ENCODE assay signal across 9 mouse cellular contexts in genomic region chr2:178117946-178118345, GRCm38 (mm10). TPM values are rescaled to one million over a fixed set of nuclear protein-coding genes. Genes with fewer than 3 reads are reported as not detected.
DNase-seq lines count a peak whose midpoint lies in the region; ATAC-seq and TF ChIP-seq lines count a peak whose summit lies in the region.
"Had no signal": no experiment of that assay in that cellular context is flagged by ENCODE, and none has a peak within 500 bp of the region (broad histone marks: within the 10 kb centered on the region; RNA-seq: fewer than 3 reads in every experiment).

No protein-coding gene starts in this region.

- no peak overlapping the region for H3K27ac ChIP-seq in liver, embryonic 12.5 days
- H3K27ac ChIP-seq in intestine, embryonic 15.5 days = no peak overlapping the region
- H3K27ac ChIP-seq in lung, postnatal 0 days (ENCODE audit: low read length) = no peak overlapping the region

- no peak for ATAC-seq in liver, embryonic 12.5 days
- peak; percentile 39; the same call in 1 of the 2 replicates for ATAC-seq in intestine, embryonic 15.5 days
- ATAC-seq in lung, postnatal 0 days = 0 out of 2 replicates have a peak, but pooled peaks have one; percentile 25

- peaks cover 3% of the 10 kb centered on the region; the same call in 1 of the 2 replicates for H3K4me1 ChIP-seq in liver, embryonic 12.5 days
- H3K4me1 ChIP-seq in intestine, embryonic 15.5 days (replicated peaks) = peaks cover 7% of the 10 kb centered on the region
- peaks cover 7% of the 10 kb centered on the region; the same call in 1 of the 2 replicates for H3K4me1 ChIP-seq in lung, postnatal 0 days (ENCODE audit: insufficient read depth, low read depth, low read length)

- no peak for TF ChIP-seq EP300 in lung, postnatal 0 days (IDR thresholded peaks at IDR 0.05)

- peak; percentile 70 for TF ChIP-seq CTCF in lung, postnatal 0 days (IDR thresholded peaks at IDR 0.05)

- peak; percentile 46 for DNase-seq in liver
- DNase-seq in adrenal gland, postnatal 36 days = peak; percentile 36 to 52
- DNase-seq in embryo, embryonic 11.5 days (ENCODE audit: low read depth, low spot score) = peak; percentile 54
- peak; percentile 74 for DNase-seq in lung, postnatal 0 days (ENCODE audit: low spot score)
- DNase-seq in right cerebral cortex, postnatal 25 days = peak; percentile 63
- no peak for DNase-seq in spleen, postnatal 4 days (ENCODE audit: low spot score in 2 of 2)

- H3K36me3 ChIP-seq in liver, embryonic 12.5 days = no peaks in the 10 kb centered on the region
- no peaks in the 10 kb centered on the region for H3K36me3 ChIP-seq in intestine, embryonic 15.5 days
- H3K36me3 ChIP-seq in lung, postnatal 0 days (ENCODE audit: insufficient read depth, low read length) = no peaks in the 10 kb centered on the region

- H3K4me3 ChIP-seq in liver, embryonic 12.5 days = no peak overlapping the region
- no peak overlapping the region for H3K4me3 ChIP-seq in intestine, embryonic 15.5 days (replicated peaks)
- no peak overlapping the region for H3K4me3 ChIP-seq in lung, postnatal 0 days (ENCODE audit: low read depth, low read length)
- H3K4me3 ChIP-seq: myocyte had no signal

- H3K4me2 ChIP-seq in liver, embryonic 12.5 days = no peak overlapping the region
- H3K4me2 ChIP-seq in intestine, embryonic 15.5 days (replicated peaks) = no peak overlapping the region
- no peak overlapping the region for H3K4me2 ChIP-seq in lung, postnatal 0 days (replicated peaks; ENCODE audit: low read depth, low read length)

- H3K9me3 ChIP-seq in liver, embryonic 12.5 days (replicated peaks) = no peaks in the 10 kb centered on the region
- H3K9me3 ChIP-seq in intestine, embryonic 15.5 days = no peaks in the 10 kb centered on the region
- H3K9me3 ChIP-seq in lung, postnatal 0 days (ENCODE audit: low read length) = no peaks in the 10 kb centered on the region

- H3K27me3 ChIP-seq in liver, embryonic 12.5 days (replicated peaks) = peaks cover 40% of the 10 kb centered on the region
- peaks cover 16% of the 10 kb centered on the region for H3K27me3 ChIP-seq in intestine, embryonic 15.5 days (replicated peaks)
- peaks cover 6% of the 10 kb centered on the region for H3K27me3 ChIP-seq in lung, postnatal 0 days (replicated peaks; ENCODE audit: insufficient read depth, low read length)

- 20% methylated on average over 12 of the region's 12 CpGs for WGBS in liver, embryonic 12.5 days (ENCODE audit: insufficient replicate concordance)
- 26% methylated on average over 12 of the region's 12 CpGs for WGBS in intestine, embryonic 15.5 days
- WGBS in lung, postnatal 0 days = 18% methylated on average over 12 of the region's 12 CpGs

- no peak overlapping the region for H3K9ac ChIP-seq in liver, embryonic 12.5 days
- no peak overlapping the region for H3K9ac ChIP-seq in intestine, embryonic 15.5 days
- no peak overlapping the region for H3K9ac ChIP-seq in lung, postnatal 0 days (replicated peaks; ENCODE audit: low read depth)

RNA-seq across cellular contexts. Expression of gene Phactr3, which starts 0.8 kb away (rescaled TPM):
- polyA plus RNA-seq in liver, embryonic 12.5 days (2016; fragmentation: Nextera tagmentation; extraction: Ambion mirVana) = 0.18 TPM in 1 of 2 replicates, not detected in the other
- 1 to 10 TPM in 1 of 2 experiments, under 1 TPM in 1; 0.30 to 2.2 TPM for total RNA-seq in adrenal gland, postnatal 36 days (2021)
- 2.0 and 3.4 TPM in 2 replicates for polyA plus RNA-seq in intestine, embryonic 15.5 days (2015; fragmentation: Nextera tagmentation; extraction: Ambion mirVana)
- polyA plus RNA-seq in lung, postnatal 0 days (2015; fragmentation: Nextera tagmentation; extraction: Ambion mirVana) = 0.20 and 0.27 TPM in 2 replicates
- polyA plus RNA-seq: myocyte had no signal

RNA-seq across cellular contexts. Expression of gene Zfp931, which starts 39.7 kb away (rescaled TPM):
- 4.7 and 6.1 TPM in 2 replicates for polyA plus RNA-seq in liver, embryonic 12.5 days (2016; fragmentation: Nextera tagmentation; extraction: Ambion mirVana)
- 10 to 100 TPM; 23.4 to 34.6 TPM for total RNA-seq in adrenal gland, postnatal 36 days (2021)
- polyA plus RNA-seq in intestine, embryonic 15.5 days (2015; fragmentation: Nextera tagmentation; extraction: Ambion mirVana) = 17.7 and 18.7 TPM in 2 replicates
- 10.6 and 13.8 TPM in 2 replicates for polyA plus RNA-seq in lung, postnatal 0 days (2015; fragmentation: Nextera tagmentation; extraction: Ambion mirVana)

Comparison
In these comparisons a context has a peak if more than half of its experiments do, and no peak if none do; other contexts are left out.
1. DNase-seq: peak in liver (single experiment), adrenal gland, postnatal 36 days (2 of 2), embryo, embryonic 11.5 days (single experiment), lung, postnatal 0 days (single experiment) and right cerebral cortex, postnatal 25 days (single experiment); none in spleen, postnatal 4 days (0 of 2).